Mouse (Mus musculus) cerebellum, postnatal 10 days (tissue): Measurements from ENCODE around the gene Csf2.
"Not testable (repeated sequence)": the region's sequence is repeated elsewhere in the genome, so short reads cannot be mapped to it uniquely, and the experiment has no call there.

Experiments used
- DNase-seq, 2 experiments: peaks; one replicate each; pipeline ENCODE4 v3.0.0; 2021; ENCODE audit warnings: mixed read lengths in 2 of 2

Gene Csf2

GRCm38 (mm10) chr11:54248940-54249717, at the start of gene Csf2:
Csf2 (minus strand) TSS chr11:54249667.
- DNase-seq: no peak

GRCm38 (mm10) chr11:54298777-54299176, 49.3 kb upstream of the Csf2 start:
- no peak for DNase-seq

- DNase-seq: not testable (repeated sequence)
These were observed 48.0 kb upstream of the Csf2 start for GRCm38 (mm10) chr11:54297471-54297870.

- DNase-seq: no peak
These were observed 47.3 kb upstream of the Csf2 start for GRCm38 (mm10) chr11:54296734-54297133.

- DNase-seq: no peak
These were observed 46.5 kb upstream of the Csf2 start for GRCm38 (mm10) chr11:54295971-54296370.

- DNase-seq: no peak
These were observed 44.7 kb upstream of the Csf2 start for GRCm38 (mm10) chr11:54293980-54294807.

GRCm38 (mm10) chr11:54292163-54292562, 42.7 kb upstream of the Csf2 start:
- DNase-seq: no peak

GRCm38 (mm10) chr11:54287821-54288453, 38.5 kb upstream of the Csf2 start:
- DNase-seq: no peak

GRCm38 (mm10) chr11:54271437-54271949, 22.0 kb upstream of the Csf2 start:
- no peak for DNase-seq

GRCm38 (mm10) chr11:54269191-54269896, 19.9 kb upstream of the Csf2 start:
- DNase-seq: no peak

GRCm38 (mm10) chr11:54267177-54267576, 17.7 kb upstream of the Csf2 start, which contains the start of gene Il3:
Il3 (minus strand) TSS chr11:54267277.
- DNase-seq: no peak

GRCm38 (mm10) chr11:54264542-54264941, 15.1 kb upstream of the Csf2 start:
- peak; percentile 82 to 89 for DNase-seq

GRCm38 (mm10) chr11:54263405-54264031, 14.1 kb upstream of the Csf2 start:
- DNase-seq: no peak

GRCm38 (mm10) chr11:54256624-54257376, 7.3 kb upstream of the Csf2 start:
- DNase-seq: peak; percentile 89 to 90

GRCm38 (mm10) chr11:54254114-54254513, 4.6 kb upstream of the Csf2 start:
- DNase-seq: peak; percentile 59 to 62

GRCm38 (mm10) chr11:54250575-54250974, 1.1 kb upstream of the Csf2 start:
- DNase-seq: no peak

- DNase-seq: no peak
These were observed 281 bp upstream of the Csf2 start for GRCm38 (mm10) chr11:54249748-54250147.

- DNase-seq: no peak
These were observed 2.1 kb downstream of the Csf2 start for GRCm38 (mm10) chr11:54247251-54247950.

- DNase-seq: no peak
These were observed 5.0 kb downstream of the Csf2 start for GRCm38 (mm10) chr11:54244465-54244864.

GRCm38 (mm10) chr11:54242494-54242893, 7.0 kb downstream of the Csf2 start:
- no peak for DNase-seq
